Mouse (Mus musculus) midbrain, postnatal 0 days (tissue): ENCODE results near the gene Olfr768. TPM values are rescaled to one million over a fixed set of nuclear protein-coding genes. Genes with fewer than 3 reads are reported as not detected.
"Not testable (repeated sequence)": the region's sequence is repeated elsewhere in the genome, so short reads cannot be mapped to it uniquely, and the experiment has no call there.

Source experiments
- ATAC-seq: fragments of 200-750 bp; cut with Nextera tagmentation; 2 replicates; pipeline ENCODE4 v1.8.0; 2017; ENCODE audit warnings: moderate number of reproducible peaks, mild to moderate bottlenecking, moderate TSS enrichment, moderate library complexity; ENCODE audit not compliant: low FRiP score
- DNase-seq: peaks from one replicate; pipeline ENCODE4 v3.0.0-alpha.2; 2015; ENCODE audit warnings: low spot score
- H3K27ac ChIP-seq: fragments of 300-500 bp; sonication (generic); 2 replicates; pipeline ENCODE4 v1.5.1; 2014; ENCODE audit warnings: low read depth, mild to moderate bottlenecking, low read length, mixed read lengths
- H3K27me3 ChIP-seq: fragments of 300-500 bp; sonication (generic); 2 replicates; pipeline ENCODE4 v1.6.1; 2014; ENCODE audit warnings: low read length, control low read depth, mixed read lengths; ENCODE audit not compliant: insufficient read depth
- H3K36me3 ChIP-seq: fragments of 300-500 bp; sonication (generic); 2 replicates; pipeline ENCODE4 v1.6.1; 2014; ENCODE audit warnings: low read length, control low read depth, mixed read lengths; ENCODE audit not compliant: insufficient read depth
- H3K4me1 ChIP-seq: fragments of 300-500 bp; sonication (generic); 2 replicates; pipeline ENCODE4 v1.6.1; 2014; ENCODE audit warnings: mild to moderate bottlenecking, control low read depth, antibody characterized with exemption, low read length, mixed read lengths; ENCODE audit not compliant: insufficient read depth
- H3K4me2 ChIP-seq: fragments of 300-500 bp; sonication (generic); 2 replicates; pipeline ENCODE4 v1.6.1; 2014; ENCODE audit warnings: low read depth, mild to moderate bottlenecking, low read length, mixed read lengths; ENCODE audit not compliant: poor library complexity, severe bottlenecking
- H3K4me3 ChIP-seq: fragments of 300-500 bp; sonication (generic); 2 replicates; pipeline ENCODE4 v1.5.1; 2014; ENCODE audit warnings: low read depth, mild to moderate bottlenecking, low read length, moderate library complexity
- H3K9ac ChIP-seq: fragments of 300-500 bp; sonication (generic); replicated peaks from 2 replicates; pipeline ENCODE4 v1.6.1; 2014; ENCODE audit warnings: mild to moderate bottlenecking, low read length, moderate library complexity, mixed read lengths; ENCODE audit not compliant: poor library complexity, severe bottlenecking
- H3K9me3 ChIP-seq: fragments of 300-500 bp; sonication (generic); 2 replicates; pipeline ENCODE4 v1.6.1; 2016; ENCODE audit warnings: low read length, control low read depth
- CTCF ChIP-seq: IDR thresholded peaks from 2 replicates; pipeline ENCODE4 v1.5.1; 2016; ENCODE audit warnings: antibody characterized with exemption, mild to moderate bottlenecking
- WGBS: fragments of 180-500 bp; shearing (Covaris S2); extraction: QIAGEN DNeasy Blood & Tissue Kit; methylation state at CpG from one replicate; pipeline ENCODE4 v1.1.7; 2014; 5-methylcytosine and 5-hydroxymethylcytosine counted together
- polyA plus RNA-seq: library from polyadenylated mRNA; unstranded; fragments of >200 nt; fragmentation: Nextera tagmentation; extraction: Ambion mirVana; gene quantifications from 2 replicates; pipeline ENCODE4 v1.2.1, GENCODE M21; 2015
- total RNA-seq: library from RNA; depleted of rRNA; stranded (reverse); fragments of >200 nt; gene quantifications from 2 replicates; pipeline ENCODE4 v1.2.3, GENCODE M21; 2014; rRNA removed

Gene Olfr768
- total RNA-seq = not detected in 2 replicates
- not detected in 2 replicates for polyA plus RNA-seq

DNA sequence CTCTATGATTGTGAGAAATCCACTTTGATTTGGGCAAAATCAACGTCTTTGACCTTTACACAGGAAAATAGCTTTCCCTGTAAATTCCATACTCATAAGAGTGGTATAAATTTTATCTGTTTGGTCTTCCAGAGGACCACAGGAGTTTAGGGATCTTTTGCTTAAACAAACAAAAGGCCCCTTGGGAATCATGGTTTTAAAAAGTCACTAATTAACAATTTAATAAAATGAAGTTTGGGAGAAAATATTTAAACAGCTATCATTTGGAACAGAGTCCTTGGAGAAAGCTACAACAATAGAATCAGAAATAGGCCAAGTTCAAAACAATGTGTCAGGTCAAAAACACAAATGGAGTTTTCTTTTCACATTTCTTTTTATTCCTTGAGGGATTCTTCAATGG is at the start of gene Olfr768:
TSS of gene Olfr768 (minus strand) at position 101 of the 400 bp plus-strand sequence.
- no peaks in the 10 kb centered on the region for H3K27me3 ChIP-seq
- H3K4me1 ChIP-seq = no peaks in the 10 kb centered on the region
- H3K9me3 ChIP-seq = no peaks in the 10 kb centered on the region
- H3K4me2 ChIP-seq = no peak within 1 kb of the TSS
- no peaks in the 10 kb centered on the region for H3K36me3 ChIP-seq
- no peak for ATAC-seq
- H3K9ac ChIP-seq = no peak within 1 kb of the TSS
- WGBS = 75% methylated on average over 1 of the region's 1 CpGs
- no peak for DNase-seq
- H3K27ac ChIP-seq = no peak within 1 kb of the TSS
- TF ChIP-seq CTCF = no peak
- no peak within 1 kb of the TSS for H3K4me3 ChIP-seq

DNA sequence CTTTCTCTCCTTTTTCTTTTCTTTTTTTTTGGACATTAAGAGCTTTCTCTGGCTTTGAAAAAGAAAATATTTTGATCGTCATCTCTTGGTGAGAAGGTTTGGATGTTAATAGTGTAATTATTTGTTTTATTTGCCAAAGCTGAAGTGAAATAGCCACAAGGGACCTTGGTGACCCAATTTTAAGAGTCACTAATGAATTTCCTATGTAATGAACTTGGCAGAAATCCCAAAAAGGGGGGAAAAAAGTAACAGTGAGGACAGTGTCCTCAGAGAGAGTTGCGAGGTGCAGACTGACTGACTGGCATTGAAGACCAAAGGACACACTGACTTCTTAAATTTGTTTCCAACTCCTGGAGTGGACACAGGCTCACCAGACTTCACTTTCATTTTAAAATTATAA is 39.7 kb upstream of the Olfr768 start, which contains the start of gene Olfr770:
TSS of gene Olfr770 (minus strand) at position 101 of the 400 bp plus-strand sequence.
- H3K36me3 ChIP-seq = no peaks in the 10 kb centered on the region
- no peak within 1 kb of the TSS for H3K4me3 ChIP-seq
- H3K9ac ChIP-seq = no peak within 1 kb of the TSS
- DNase-seq = no peak
- H3K4me2 ChIP-seq = no peak within 1 kb of the TSS
- ATAC-seq = no peak
- no peak within 1 kb of the TSS for H3K27ac ChIP-seq
- no peaks in the 10 kb centered on the region for H3K9me3 ChIP-seq
- H3K4me1 ChIP-seq = no peaks in the 10 kb centered on the region
- WGBS = 79% methylated on average over 2 of the region's 2 CpGs
- H3K27me3 ChIP-seq = no peaks in the 10 kb centered on the region
- no peak for TF ChIP-seq CTCF

DNA sequence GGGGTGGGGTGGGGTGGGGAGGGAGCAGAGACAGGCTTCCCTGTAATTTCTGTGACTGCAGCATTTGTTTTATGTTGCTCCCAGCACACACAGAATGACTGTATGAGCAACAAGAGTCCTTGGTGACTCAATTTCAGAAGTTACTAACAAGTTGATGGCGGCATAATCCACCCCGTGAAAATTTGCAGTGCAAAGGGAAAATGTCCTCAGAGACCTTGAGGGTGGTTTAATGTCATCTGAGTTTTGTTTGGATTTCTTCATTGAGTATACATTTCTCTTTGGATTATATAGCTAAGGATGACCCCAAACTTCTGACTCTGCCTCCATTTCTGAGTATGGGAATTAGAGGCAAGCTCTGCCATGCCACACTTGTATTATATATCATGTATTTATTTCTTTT is 18.6 kb upstream of the Olfr768 start, which contains the start of gene Olfr769:
TSS of gene Olfr769 (minus strand) at position 101 of the 400 bp plus-strand sequence.
- no peak for TF ChIP-seq CTCF
- no peak within 1 kb of the TSS for H3K4me3 ChIP-seq
- no peaks in the 10 kb centered on the region for H3K4me1 ChIP-seq
- no peak within 1 kb of the TSS for H3K9ac ChIP-seq
- H3K9me3 ChIP-seq = no peaks in the 10 kb centered on the region
- no peaks in the 10 kb centered on the region for H3K36me3 ChIP-seq
- WGBS = 87% methylated on average over 2 of the region's 2 CpGs
- H3K27ac ChIP-seq = no peak within 1 kb of the TSS
- no peaks in the 10 kb centered on the region for H3K27me3 ChIP-seq
- DNase-seq (no peak), ATAC-seq (no peak)
- H3K4me2 ChIP-seq = no peak within 1 kb of the TSS

DNA sequence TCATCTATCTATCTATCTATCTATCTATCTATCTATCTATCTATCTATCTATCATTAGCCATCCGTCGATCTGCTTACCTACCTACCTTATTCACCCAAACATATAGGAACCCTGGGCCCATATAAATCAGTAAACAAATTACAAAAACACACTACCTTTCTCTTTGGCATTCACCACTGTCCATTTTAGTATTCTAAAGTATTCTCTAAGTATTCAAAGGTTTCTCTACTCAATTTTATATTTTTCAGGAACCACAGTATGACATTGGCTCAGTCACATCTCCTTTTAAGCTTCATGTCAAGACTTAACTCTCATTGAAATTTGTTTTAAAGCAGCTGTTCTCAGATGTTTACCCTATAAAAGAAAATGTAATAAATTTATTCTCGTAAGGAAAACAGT is 16.0 kb upstream of the Olfr768 start:
- H3K4me3 ChIP-seq = no peak overlapping the region
- no peaks in the 10 kb centered on the region for H3K4me1 ChIP-seq
- H3K27me3 ChIP-seq = no peaks in the 10 kb centered on the region
- DNase-seq = no peak
- ATAC-seq = no peak
- no peak overlapping the region for H3K9ac ChIP-seq
- H3K27ac ChIP-seq = no peak overlapping the region
- 92% methylated on average over 3 of the region's 3 CpGs for WGBS
- H3K9me3 ChIP-seq = no peaks in the 10 kb centered on the region
- H3K4me2 ChIP-seq = no peak overlapping the region
- H3K36me3 ChIP-seq = no peaks in the 10 kb centered on the region
- no peak for TF ChIP-seq CTCF

DNA sequence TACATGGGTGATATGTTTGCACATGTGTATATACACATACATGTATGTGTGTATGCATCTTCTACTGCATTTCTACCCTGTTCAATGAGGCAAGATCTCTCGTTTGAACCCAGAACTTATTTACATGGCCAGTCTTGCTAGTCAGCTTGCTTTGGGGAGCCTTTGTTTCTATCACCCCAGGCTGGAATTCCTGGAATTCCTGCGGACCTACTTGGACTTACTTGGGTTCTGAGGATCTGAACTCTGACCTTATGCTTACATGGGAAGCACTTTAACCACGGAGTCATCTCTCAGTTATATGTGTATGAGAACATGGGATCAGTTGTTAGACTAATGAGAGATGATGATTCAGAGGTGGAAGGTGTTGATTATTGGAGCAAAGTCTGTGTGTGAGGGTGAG is 2.1 kb upstream of the Olfr768 start:
- no peaks in the 10 kb centered on the region for H3K27me3 ChIP-seq
- H3K4me3 ChIP-seq = no peak overlapping the region
- H3K4me1 ChIP-seq = no peaks in the 10 kb centered on the region
- ATAC-seq (no peak), DNase-seq (no peak)
- no peak overlapping the region for H3K9ac ChIP-seq
- no peaks in the 10 kb centered on the region for H3K9me3 ChIP-seq
- no peak overlapping the region for H3K4me2 ChIP-seq
- H3K27ac ChIP-seq = no peak overlapping the region
- H3K36me3 ChIP-seq = no peaks in the 10 kb centered on the region
- WGBS = 48% methylated on average over 3 of the region's 3 CpGs
- no peak for TF ChIP-seq CTCF

DNA sequence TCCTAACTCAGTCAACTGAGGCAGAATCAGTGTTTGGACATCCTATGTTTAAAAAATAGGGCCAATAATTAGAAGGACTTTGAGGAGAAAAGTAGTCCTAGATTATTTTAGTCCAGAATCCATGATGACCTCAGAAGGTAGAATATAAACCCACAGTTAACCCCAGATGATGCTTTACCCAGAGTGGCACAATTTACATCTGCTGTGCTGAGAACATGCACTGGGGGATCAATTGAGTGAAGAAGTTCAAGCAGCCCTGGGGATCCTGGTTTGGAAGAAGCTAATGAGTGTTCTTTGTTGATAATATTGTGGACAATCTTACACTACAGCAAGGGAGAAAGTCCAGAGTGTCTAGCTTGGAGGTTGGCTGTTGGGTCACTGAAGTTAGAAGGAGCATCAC is 16.4 kb downstream of the Olfr768 start, which contains the start of gene Olfr767:
TSS of gene Olfr767 (minus strand) at position 101 of the 400 bp plus-strand sequence.
- H3K27me3 ChIP-seq, H3K4me2 ChIP-seq, DNase-seq, H3K4me3 ChIP-seq, H3K27ac ChIP-seq, H3K36me3 ChIP-seq, H3K9me3 ChIP-seq, H3K9ac ChIP-seq, H3K4me1 ChIP-seq, ATAC-seq: not testable (repeated sequence)
